9 mouse cellular contexts compared by ENCODE assay signal in genomic region chr3:51888662-51889433, GRCm38 (mm10).
A peak's percentile ranks its signal among the peaks of the same experiment; 100 is the strongest.
DNase-seq lines count a peak whose midpoint lies in the region; ATAC-seq and TF ChIP-seq lines count a peak whose summit lies in the region.
"Had no signal": no experiment of that assay in that cellular context is flagged by ENCODE, and none has a peak within 500 bp of the region (broad histone marks: within the 10 kb centered on the region; RNA-seq: fewer than 3 reads in every experiment).

No protein-coding gene starts in this region.

- peaks cover 17% of the 10 kb centered on the region for H3K4me1 ChIP-seq in kidney, embryonic 14.5 days (ENCODE audit: control insufficient read depth, insufficient read depth, low read length)
- peaks cover 20% of the 10 kb centered on the region for H3K4me1 ChIP-seq in embryonic facial prominence, embryonic 14.5 days (ENCODE audit: control insufficient read depth, insufficient read depth, low read length)
- peaks cover 31% of the 10 kb centered on the region for H3K4me1 ChIP-seq in limb, embryonic 10.5 days
- H3K4me1 ChIP-seq in olfactory bulb, adult 2 months (ENCODE audit: control insufficient read depth, insufficient read depth, low read length): peaks cover 31% of the 10 kb centered on the region

- H3K36me3 ChIP-seq in kidney, embryonic 14.5 days (ENCODE audit: control insufficient read depth, insufficient read depth, low read length): no peaks in the 10 kb centered on the region
- no peaks in the 10 kb centered on the region for H3K36me3 ChIP-seq in embryonic facial prominence, embryonic 14.5 days (ENCODE audit: control insufficient read depth, insufficient read depth, low read length)
- no peaks in the 10 kb centered on the region for H3K36me3 ChIP-seq in limb, embryonic 10.5 days

- no peaks in the 10 kb centered on the region for H3K9me3 ChIP-seq in kidney, embryonic 14.5 days (ENCODE audit: control insufficient read depth, low read length)
- no peaks in the 10 kb centered on the region for H3K9me3 ChIP-seq in embryonic facial prominence, embryonic 14.5 days (ENCODE audit: control insufficient read depth, low read length)
- H3K9me3 ChIP-seq in limb, embryonic 10.5 days (replicated peaks): no peaks in the 10 kb centered on the region

- no peak for TF ChIP-seq POLR2A in olfactory bulb, adult 2 months (IDR thresholded peaks at IDR 0.05; ENCODE audit: insufficient read depth, low read depth, low read length)

- peak overlapping the region; percentile 7; the same call in 1 of the 2 replicates for H3K4me3 ChIP-seq in kidney, embryonic 14.5 days (ENCODE audit: low read length)
- peak overlapping the region; percentile 14; the same call in 1 of the 2 replicates for H3K4me3 ChIP-seq in embryonic facial prominence, embryonic 14.5 days (ENCODE audit: low read depth, low read length)
- peak overlapping the region; percentile 41 for H3K4me3 ChIP-seq in limb, embryonic 10.5 days
- H3K4me3 ChIP-seq in olfactory bulb, adult 2 months (ENCODE audit: insufficient read depth, low read depth, low read length): no peak overlapping the region

- no peak for DNase-seq in kidney, adult 9 months
- DNase-seq in embryonic facial prominence, embryonic 14.5 days (ENCODE audit: low spot score): peak; percentile 61
- DNase-seq in limb, embryonic 10.5 days (ENCODE audit: low spot score): peak; percentile 56
- DNase-seq in left cerebral cortex, postnatal 36 days (ENCODE audit: low spot score in 2 of 2): no peak
- no peak for DNase-seq in gastrocnemius, postnatal 25 days
- DNase-seq in layer of hippocampus, adult 18-20 months (ENCODE audit: low spot score in 2 of 2): no peak

- H3K27me3 ChIP-seq in kidney, embryonic 14.5 days (ENCODE audit: control insufficient read depth, insufficient read depth, low read length): no peaks in the 10 kb centered on the region
- H3K27me3 ChIP-seq in embryonic facial prominence, embryonic 14.5 days (replicated peaks; ENCODE audit: control insufficient read depth, insufficient read depth, low read length): no peaks in the 10 kb centered on the region
- H3K27me3 ChIP-seq in limb, embryonic 10.5 days (ENCODE audit: low read depth, poor library complexity, severe bottlenecking): no peaks in the 10 kb centered on the region; the same call in 1 of the 2 replicates

- no peak for TF ChIP-seq CTCF in olfactory bulb, adult 2 months (IDR thresholded peaks at IDR 0.05; ENCODE audit: insufficient read depth, low read depth, low read length)

- peak overlapping the region; percentile 17; the same call in 1 of the 2 replicates for H3K27ac ChIP-seq in kidney, embryonic 14.5 days (ENCODE audit: low read depth, low read length)
- 0 out of 2 replicates have a peak overlapping the region, but pooled peaks have one; percentile 9 for H3K27ac ChIP-seq in embryonic facial prominence, embryonic 14.5 days (replicated peaks; ENCODE audit: low read depth, low read length)
- peak overlapping the region; percentile 71 for H3K27ac ChIP-seq in limb, embryonic 10.5 days
- peak overlapping the region; percentile 21; the same call in 1 of the 2 replicates for H3K27ac ChIP-seq in olfactory bulb, adult 2 months (ENCODE audit: insufficient read depth, low read depth, low read length)
- H3K27ac ChIP-seq: macrophage had no signal

- H3K9ac ChIP-seq in kidney, embryonic 14.5 days (ENCODE audit: low read depth, low read length): 0 out of 2 replicates have a peak overlapping the region, but pooled peaks have one; percentile 18
- peak overlapping the region; percentile 28; the same call in 1 of the 2 replicates for H3K9ac ChIP-seq in embryonic facial prominence, embryonic 14.5 days (ENCODE audit: low read depth, low read length)

- peak overlapping the region; percentile 45 for H3K4me2 ChIP-seq in kidney, embryonic 14.5 days (replicated peaks; ENCODE audit: low read depth, low read length)
- H3K4me2 ChIP-seq in embryonic facial prominence, embryonic 14.5 days (ENCODE audit: low read depth, low read length): peak overlapping the region; percentile 48

- ATAC-seq in kidney, embryonic 14.5 days (ENCODE audit: low FRiP score, low TSS enrichment): peak; percentile 80
- peak; percentile 55 for ATAC-seq in embryonic facial prominence, embryonic 14.5 days (ENCODE audit: low read depth)

- intact Hi-C loops in left cerebral cortex, postnatal 36 days (cut with DNase I): loop anchor here (5.0 kb wide), 1 partner anchor 118 kb away; no protein-coding TSS in a partner anchor

- 9% methylated on average over 20 of the region's 20 CpGs for WGBS in kidney, embryonic 14.5 days
- 15% methylated on average over 20 of the region's 20 CpGs for WGBS in embryonic facial prominence, embryonic 14.5 days
- 7% methylated on average over 20 of the region's 20 CpGs for WGBS in limb, embryonic 10.5 days
- 31% methylated on average over 20 of the region's 20 CpGs for WGBS in olfactory bulb, adult 2 months

Comparison
In these comparisons a context has a peak if more than half of its experiments do, and no peak if none do; other contexts are left out.
1. H3K27ac ChIP-seq: peak in every context shown above with its lines; median percentile 71 in limb, embryonic 10.5 days; 21 in olfactory bulb, adult 2 months; 17 in kidney, embryonic 14.5 days; 9 in embryonic facial prominence, embryonic 14.5 days.
2. DNase-seq: peak in embryonic facial prominence, embryonic 14.5 days (single experiment) and limb, embryonic 10.5 days (single experiment); none in kidney, adult 9 months (single experiment), left cerebral cortex, postnatal 36 days (0 of 2), gastrocnemius, postnatal 25 days (single experiment) and layer of hippocampus, adult 18-20 months (0 of 2).